Mouse (Mus musculus): ENCODE results near the gene Cmklr1.

DNA sequence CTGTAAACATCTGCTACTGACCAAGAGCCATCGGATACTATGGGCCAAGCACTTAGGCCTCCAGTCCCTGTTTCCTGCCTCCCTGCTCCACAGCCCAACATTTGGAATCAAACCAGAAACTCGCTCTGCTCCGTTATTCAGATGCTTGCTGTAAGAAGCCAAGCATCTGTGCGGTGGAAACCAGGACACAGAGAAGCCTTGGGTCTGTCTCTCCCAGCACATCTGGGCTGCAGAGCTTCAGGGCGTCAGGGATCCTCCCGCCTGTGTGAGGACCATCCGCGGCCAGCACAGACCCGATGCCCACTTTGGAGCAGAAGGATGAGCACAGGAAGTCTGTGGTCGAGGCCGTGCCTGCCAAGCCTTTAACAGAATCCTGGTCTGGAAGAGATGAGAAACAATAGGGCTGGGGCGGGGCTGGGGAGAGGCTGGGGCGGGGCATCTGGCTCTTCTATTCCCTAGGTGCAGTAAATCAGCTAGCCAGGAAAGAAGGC, 42.2 kb downstream of the Cmklr1 start:
- TF ChIP-seq CTCF (IDR thresholded peaks at IDR 0.05; ENCODE audit: extremely low read depth, insufficient read length, insufficient replicate concordance, low read depth, low read length) (no peak), POLR2A (IDR thresholded peaks at IDR 0.05; ENCODE audit: low read depth, low read length) (no peak)

Measured in small intestine, adult 2 months (tissue).